10 mouse cellular contexts compared by ENCODE assay signal in the genomic region with DNA sequence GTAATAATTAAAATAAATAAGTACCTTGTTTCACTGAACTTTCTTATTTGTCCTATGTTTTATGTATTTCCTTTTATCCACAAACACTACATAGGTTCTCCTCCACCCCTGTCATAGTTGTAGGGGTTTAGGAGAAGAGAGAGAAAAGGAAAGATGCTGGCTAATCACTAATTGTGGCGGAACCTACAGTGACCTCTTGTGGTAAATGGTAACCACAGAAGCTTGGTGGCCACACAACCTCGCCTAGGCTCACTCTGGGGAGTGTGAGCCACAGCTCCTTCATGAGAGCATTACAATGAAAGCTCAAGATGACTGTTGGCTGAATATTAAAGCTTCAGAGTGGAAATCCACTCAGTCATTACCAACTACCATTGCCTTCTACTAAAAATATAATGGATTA. TPM values are rescaled to one million over a fixed set of nuclear protein-coding genes. Genes with fewer than 3 reads are reported as not detected.
DNase-seq lines count a peak whose midpoint lies in the region; ATAC-seq and TF ChIP-seq lines count a peak whose summit lies in the region.
"Had no signal": no experiment of that assay in that cellular context is flagged by ENCODE, and none has a peak within 500 bp of the region (broad histone marks: within the 10 kb centered on the region; RNA-seq: fewer than 3 reads in every experiment).

No protein-coding gene starts in this region.

- 22% methylated on average over 2 of the region's 2 CpGs for WGBS in forebrain, embryonic 13.5 days
- WGBS in forebrain, embryonic 10.5 days = 17% methylated on average over 2 of the region's 2 CpGs
- 21% methylated on average over 2 of the region's 2 CpGs for WGBS in embryonic facial prominence, embryonic 14.5 days

- no peaks in the 10 kb centered on the region for H3K9me3 ChIP-seq in forebrain, embryonic 13.5 days (replicated peaks)
- no peaks in the 10 kb centered on the region for H3K9me3 ChIP-seq in forebrain, embryonic 10.5 days
- H3K9me3 ChIP-seq in embryonic facial prominence, embryonic 14.5 days (ENCODE audit: control insufficient read depth, low read length) = no peaks in the 10 kb centered on the region
- H3K9me3 ChIP-seq: heart, embryonic 15.5 days; neural tube, embryonic 13.5 days had no signal

- ATAC-seq in forebrain, embryonic 13.5 days = 0 out of 2 replicates have a peak, but pooled peaks have one; percentile 30
- ATAC-seq in embryonic facial prominence, embryonic 14.5 days (ENCODE audit: low read depth) = no peak

- H3K4me1 ChIP-seq in forebrain, embryonic 13.5 days = peaks cover 2% of the 10 kb centered on the region; the same call in 1 of the 2 replicates
- peaks cover 3% of the 10 kb centered on the region for H3K4me1 ChIP-seq in forebrain, embryonic 10.5 days
- no peaks in the 10 kb centered on the region for H3K4me1 ChIP-seq in embryonic facial prominence, embryonic 14.5 days (ENCODE audit: control insufficient read depth, insufficient read depth, low read length)
- H3K4me1 ChIP-seq: heart, embryonic 15.5 days had no signal

- H3K27ac ChIP-seq in forebrain, embryonic 13.5 days = no peak overlapping the region
- H3K27ac ChIP-seq in forebrain, embryonic 10.5 days = no peak overlapping the region
- no peak overlapping the region for H3K27ac ChIP-seq in layer of hippocampus, adult 2 months
- no peak overlapping the region for H3K27ac ChIP-seq in embryonic facial prominence, embryonic 14.5 days (replicated peaks; ENCODE audit: low read depth, low read length)
- H3K27ac ChIP-seq: heart, embryonic 15.5 days; neural tube, embryonic 13.5 days had no signal

- H3K4me3 ChIP-seq in forebrain, embryonic 13.5 days = no peak overlapping the region
- no peak overlapping the region for H3K4me3 ChIP-seq in forebrain, embryonic 10.5 days
- H3K4me3 ChIP-seq in layer of hippocampus, adult 2 months = no peak overlapping the region
- no peak overlapping the region for H3K4me3 ChIP-seq in embryonic facial prominence, embryonic 14.5 days (ENCODE audit: low read depth, low read length)
- H3K4me3 ChIP-seq: heart, embryonic 15.5 days; neural tube, embryonic 13.5 days had no signal

- no peak for DNase-seq in forebrain, embryonic 10.5 days (ENCODE audit: extremely low spot score, low spot score)
- DNase-seq in layer of hippocampus, adult 2 months (ENCODE audit: low spot score in 2 of 2) = peak in 1 of 2 experiments; percentile 25
- no peak for DNase-seq in layer of hippocampus, postnatal 25 days (ENCODE audit: extremely low spot score in 1 of 2, low spot score in 1 of 2)
- peak; percentile 9 for DNase-seq in ES-CJ7 (ENCODE audit: low read depth, low spot score)
- DNase-seq in embryonic facial prominence, embryonic 14.5 days (ENCODE audit: low spot score) = peak; percentile 21
- no peak for DNase-seq in left cerebral cortex, adult 18-20 months (ENCODE audit: low spot score in 2 of 2)
- no peak for DNase-seq in thymus, postnatal 0 days (ENCODE audit: low spot score)

- no peaks in the 10 kb centered on the region for H3K27me3 ChIP-seq in forebrain, embryonic 13.5 days
- peaks cover 21% of the 10 kb centered on the region for H3K27me3 ChIP-seq in forebrain, embryonic 10.5 days (ENCODE audit: poor library complexity, severe bottlenecking)
- H3K27me3 ChIP-seq in embryonic facial prominence, embryonic 14.5 days (replicated peaks; ENCODE audit: control insufficient read depth, insufficient read depth, low read length) = peaks cover 22% of the 10 kb centered on the region

- no peak overlapping the region for H3K9ac ChIP-seq in forebrain, embryonic 13.5 days
- H3K9ac ChIP-seq in embryonic facial prominence, embryonic 14.5 days (ENCODE audit: low read depth, low read length) = no peak overlapping the region
- H3K9ac ChIP-seq: heart, embryonic 15.5 days; neural tube, embryonic 13.5 days had no signal

- no peaks in the 10 kb centered on the region for H3K36me3 ChIP-seq in forebrain, embryonic 13.5 days (ENCODE audit: poor library complexity, severe bottlenecking)
- H3K36me3 ChIP-seq in forebrain, embryonic 10.5 days (replicated peaks) = no peaks in the 10 kb centered on the region
- H3K36me3 ChIP-seq in embryonic facial prominence, embryonic 14.5 days (ENCODE audit: control insufficient read depth, insufficient read depth, low read length) = no peaks in the 10 kb centered on the region
- H3K36me3 ChIP-seq: heart, embryonic 15.5 days; neural tube, embryonic 13.5 days had no signal

- peak; percentile 81 for TF ChIP-seq CTCF in layer of hippocampus, adult 2 months (conservative IDR thresholded peaks at IDR 0.05)

- H3K4me2 ChIP-seq in forebrain, embryonic 13.5 days = no peak overlapping the region
- H3K4me2 ChIP-seq in embryonic facial prominence, embryonic 14.5 days (ENCODE audit: low read depth, low read length) = no peak overlapping the region
- H3K4me2 ChIP-seq: heart, embryonic 15.5 days; neural tube, embryonic 13.5 days had no signal

RNA-seq across cellular contexts. Expression of a gene that starts 6.2 kb away (rescaled TPM):
- polyA plus RNA-seq in forebrain, embryonic 13.5 days (2015; fragmentation: Nextera tagmentation; extraction: Ambion mirVana) = 1.7 and 1.9 TPM in 2 replicates
- polyA plus RNA-seq in forebrain, embryonic 10.5 days (2016; fragmentation: Nextera tagmentation; extraction: Ambion mirVana) = 0.33 and 0.90 TPM in 2 replicates
- 10 to 100 TPM; 13.9 to 14.3 TPM for total RNA-seq in layer of hippocampus, adult 2 months (2021)
- total RNA-seq in layer of hippocampus, postnatal 25 days (2021) = 10 to 100 TPM; 10.5 to 11.7 TPM
- 0.45 and 0.62 TPM in 2 replicates for polyA plus RNA-seq in embryonic facial prominence, embryonic 14.5 days (2014; fragmentation: Nextera tagmentation; extraction: Ambion mirVana)
- total RNA-seq in left cerebral cortex, adult 18-20 months (2021) = 10 to 100 TPM; 54.5 to 79.2 TPM
- polyA plus RNA-seq in thymus, postnatal 0 days (2015; fragmentation: Nextera tagmentation; extraction: Ambion mirVana) = not detected in 2 replicates
- polyA plus RNA-seq: heart, embryonic 15.5 days had no signal

Comparison
In these comparisons a context has a peak if more than half of its experiments do, and no peak if none do; other contexts are left out.
1. DNase-seq: peak in ES-CJ7 (single experiment) and embryonic facial prominence, embryonic 14.5 days (single experiment); none in forebrain, embryonic 10.5 days (single experiment), layer of hippocampus, postnatal 25 days (0 of 2), left cerebral cortex, adult 18-20 months (0 of 2) and thymus, postnatal 0 days (single experiment).